Mouse (Mus musculus): ENCODE data around the gene Pigq. TPM values are rescaled to one million over a fixed set of nuclear protein-coding genes. Genes with fewer than 3 reads are reported as not detected.

The Pigq gene
- polyA plus RNA-seq, 1 experiment from 2014 or later = 64.2 TPM

DNA sequence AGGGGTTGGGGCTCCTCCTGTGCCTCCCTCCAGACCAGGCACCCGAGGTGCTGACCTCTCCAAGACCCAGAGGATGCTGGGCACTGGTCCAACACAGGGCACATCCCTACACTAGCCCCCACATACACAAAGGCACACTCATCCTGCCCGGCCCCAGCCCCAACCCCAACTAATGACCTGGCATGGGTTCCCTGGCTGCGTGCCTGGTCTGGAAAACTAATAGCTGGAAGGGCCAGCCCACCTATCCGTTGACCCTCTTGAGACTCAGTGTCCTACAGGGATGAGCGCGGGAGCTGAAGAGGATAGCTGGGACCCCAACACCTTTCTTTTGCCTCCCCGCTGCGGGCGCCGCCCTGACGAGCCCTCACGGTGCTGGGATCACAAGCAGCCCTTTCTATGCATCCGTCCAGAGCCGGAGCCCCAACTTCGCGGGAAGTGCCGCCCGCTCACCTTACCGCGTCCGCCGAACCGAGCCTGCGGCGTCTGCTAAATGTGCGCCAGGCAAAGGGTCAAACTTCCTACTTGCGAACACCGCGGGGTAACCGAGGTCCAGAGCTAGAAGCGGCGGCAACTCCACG, 6.6 kb upstream of the Pigq start:
- ATAC-seq (ENCODE audit: low read depth) = peak; percentile 39; the same call in 1 of the 2 replicates
- H3K4me1 ChIP-seq (replicated peaks; ENCODE audit: control insufficient read depth, insufficient read depth, low read length) = peaks cover 13% of the 10 kb centered on the region
- no peaks in the 10 kb centered on the region for H3K9me3 ChIP-seq (ENCODE audit: control insufficient read depth, low read length)
- H3K36me3 ChIP-seq (ENCODE audit: control insufficient read depth, insufficient read depth, low read length) = no peaks in the 10 kb centered on the region
- under 1% methylated on average over 33 of the region's 33 CpGs for WGBS
- H3K27ac ChIP-seq (ENCODE audit: low read length) = no peak overlapping the region
- H3K4me2 ChIP-seq (ENCODE audit: low read depth, low read length) = peak overlapping the region; percentile 82
- H3K9ac ChIP-seq (ENCODE audit: low read length) = peak overlapping the region; percentile 6; the same call in 1 of the 2 replicates
- H3K27me3 ChIP-seq (ENCODE audit: control insufficient read depth, insufficient read depth, low read depth, low read length) = peaks cover 44% of the 10 kb centered on the region
- peak overlapping the region; percentile 49 for H3K4me3 ChIP-seq (ENCODE audit: low read length)

DNA sequence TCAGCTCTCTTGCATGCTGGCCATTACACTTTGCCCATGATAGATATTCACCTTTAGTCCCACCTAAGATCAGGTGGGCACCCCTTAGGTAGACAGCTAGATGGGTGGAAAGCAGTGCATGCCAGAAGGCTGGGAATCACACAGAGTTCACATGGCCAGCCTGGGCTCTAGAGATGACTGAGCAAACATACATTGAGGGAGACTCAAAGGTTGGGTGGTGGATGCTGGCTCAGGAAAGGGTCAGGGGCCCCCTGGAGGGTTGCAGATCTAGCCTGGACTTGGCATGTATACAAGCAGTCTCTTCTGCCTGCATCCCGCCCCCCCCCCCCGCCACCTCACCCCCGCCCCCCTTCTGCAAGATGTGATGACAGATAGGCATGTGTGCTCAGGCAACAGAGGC, 6.0 kb upstream of the Pigq start:
- H3K4me1 ChIP-seq (replicated peaks; ENCODE audit: control insufficient read depth, insufficient read depth, low read length) = peaks cover 13% of the 10 kb centered on the region
- peaks cover 44% of the 10 kb centered on the region for H3K27me3 ChIP-seq (ENCODE audit: control insufficient read depth, insufficient read depth, low read depth, low read length)
- WGBS = 0% methylated on average over 1 of the region's 3 CpGs
- H3K36me3 ChIP-seq (ENCODE audit: control insufficient read depth, insufficient read depth, low read length) = no peaks in the 10 kb centered on the region
- no peak overlapping the region for H3K4me3 ChIP-seq (ENCODE audit: low read length)
- no peak for ATAC-seq (ENCODE audit: low read depth)
- H3K9me3 ChIP-seq (ENCODE audit: control insufficient read depth, low read length) = no peaks in the 10 kb centered on the region
- H3K9ac ChIP-seq (ENCODE audit: low read length) = no peak overlapping the region
- no peak overlapping the region for H3K4me2 ChIP-seq (ENCODE audit: low read depth, low read length)
- H3K27ac ChIP-seq (ENCODE audit: low read length) = no peak overlapping the region

DNA sequence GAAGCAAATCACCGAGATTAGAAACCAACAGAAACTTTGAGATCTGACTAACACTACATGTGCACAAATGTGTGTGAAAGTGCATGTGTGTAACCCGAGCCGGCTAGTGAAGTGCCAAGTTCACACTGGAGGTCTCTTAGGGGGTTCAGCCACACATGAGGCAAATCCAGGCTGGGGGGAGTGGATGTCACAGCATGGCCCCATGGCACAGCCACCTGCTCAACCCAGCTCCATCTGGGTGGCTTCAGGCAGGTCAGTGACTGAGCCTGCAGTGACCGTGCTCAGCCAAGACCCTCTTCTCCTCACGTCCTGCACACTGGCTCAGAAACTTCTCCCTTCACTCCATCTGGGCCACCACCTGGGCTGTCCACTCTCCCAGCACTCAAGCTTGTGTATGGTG, 5.2 kb upstream of the Pigq start:
- H3K9me3 ChIP-seq (ENCODE audit: control insufficient read depth, low read length) = no peaks in the 10 kb centered on the region
- H3K27me3 ChIP-seq (ENCODE audit: control insufficient read depth, insufficient read depth, low read depth, low read length) = peaks cover 44% of the 10 kb centered on the region
- no peaks in the 10 kb centered on the region for H3K36me3 ChIP-seq (ENCODE audit: control insufficient read depth, insufficient read depth, low read length)
- H3K4me1 ChIP-seq (replicated peaks; ENCODE audit: control insufficient read depth, insufficient read depth, low read length) = peaks cover 13% of the 10 kb centered on the region
- no peak overlapping the region for H3K4me3 ChIP-seq (ENCODE audit: low read length)
- WGBS = 57% methylated on average over 5 of the region's 5 CpGs
- no peak overlapping the region for H3K9ac ChIP-seq (ENCODE audit: low read length)
- no peak for ATAC-seq (ENCODE audit: low read depth)
- H3K4me2 ChIP-seq (ENCODE audit: low read depth, low read length) = no peak overlapping the region
- H3K27ac ChIP-seq (ENCODE audit: low read length) = no peak overlapping the region

DNA sequence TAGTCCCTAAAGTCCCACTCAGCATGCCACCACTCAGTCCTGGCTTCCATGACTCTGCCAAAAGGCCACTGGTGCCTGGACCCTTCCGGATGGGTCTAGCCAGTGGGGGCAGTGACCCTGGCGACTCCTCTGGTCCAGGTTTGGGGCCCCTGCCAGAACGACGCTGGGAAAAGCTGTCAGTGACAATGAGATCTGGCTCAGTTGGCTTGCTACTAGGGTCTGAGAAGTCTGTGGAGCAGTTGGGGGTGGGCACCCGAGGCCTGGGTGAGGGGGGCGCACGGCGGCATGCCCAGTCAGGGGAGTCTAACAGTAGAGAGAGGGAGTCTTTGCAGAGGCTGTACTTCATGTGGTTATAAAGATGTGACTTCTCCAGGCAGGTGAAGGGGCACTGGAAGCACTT, 3.3 kb upstream of the Pigq start:
- WGBS = 74% methylated on average over 8 of the region's 8 CpGs
- Histone ChIP-seq H3K9me3 (ENCODE audit: control insufficient read depth, low read length) (no peaks in the 10 kb centered on the region), H3K4me3 (ENCODE audit: low read length) (no peak overlapping the region), H3K27me3 (ENCODE audit: control insufficient read depth, insufficient read depth, low read depth, low read length) (peaks cover 34% of the 10 kb centered on the region), H3K27ac (ENCODE audit: low read length) (no peak overlapping the region), H3K9ac (ENCODE audit: low read length) (no peak overlapping the region), H3K36me3 (ENCODE audit: control insufficient read depth, insufficient read depth, low read length) (no peaks in the 10 kb centered on the region), H3K4me1 (replicated peaks; ENCODE audit: control insufficient read depth, insufficient read depth, low read length) (peaks cover 13% of the 10 kb centered on the region), H3K4me2 (ENCODE audit: low read depth, low read length) (no peak overlapping the region)
- ATAC-seq (ENCODE audit: low read depth) = no peak

DNA sequence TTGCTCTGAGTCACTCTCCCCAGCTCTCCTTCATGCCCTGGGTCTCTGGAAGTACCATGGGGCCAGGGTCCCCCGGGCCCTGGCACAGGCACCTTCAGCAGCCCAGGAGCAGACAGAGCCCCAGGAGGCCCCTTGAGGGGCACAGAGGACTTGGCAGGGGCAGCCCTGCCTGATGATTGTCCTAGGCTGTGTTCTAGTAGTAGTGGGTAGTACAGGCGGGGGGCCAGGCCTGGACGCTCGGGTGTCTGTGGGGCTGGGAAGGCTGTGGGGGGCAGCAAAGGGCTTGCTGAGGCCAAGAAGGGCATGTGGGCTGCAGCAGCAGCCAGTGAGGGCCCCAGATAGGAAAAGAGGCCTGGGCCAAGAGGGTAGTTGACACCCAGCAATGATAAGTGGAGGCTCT, 2.8 kb upstream of the Pigq start:
- ATAC-seq (ENCODE audit: low read depth) = no peak
- no peak overlapping the region for H3K4me3 ChIP-seq (ENCODE audit: low read length)
- H3K4me2 ChIP-seq (ENCODE audit: low read depth, low read length) = no peak overlapping the region
- no peaks in the 10 kb centered on the region for H3K36me3 ChIP-seq (ENCODE audit: control insufficient read depth, insufficient read depth, low read length)
- no peak overlapping the region for H3K27ac ChIP-seq (ENCODE audit: low read length)
- WGBS = 80% methylated on average over 4 of the region's 4 CpGs
- no peak overlapping the region for H3K9ac ChIP-seq (ENCODE audit: low read length)
- peaks cover 13% of the 10 kb centered on the region for H3K4me1 ChIP-seq (replicated peaks; ENCODE audit: control insufficient read depth, insufficient read depth, low read length)
- peaks cover 29% of the 10 kb centered on the region for H3K27me3 ChIP-seq (ENCODE audit: control insufficient read depth, insufficient read depth, low read depth, low read length)
- H3K9me3 ChIP-seq (ENCODE audit: control insufficient read depth, low read length) = no peaks in the 10 kb centered on the region

DNA sequence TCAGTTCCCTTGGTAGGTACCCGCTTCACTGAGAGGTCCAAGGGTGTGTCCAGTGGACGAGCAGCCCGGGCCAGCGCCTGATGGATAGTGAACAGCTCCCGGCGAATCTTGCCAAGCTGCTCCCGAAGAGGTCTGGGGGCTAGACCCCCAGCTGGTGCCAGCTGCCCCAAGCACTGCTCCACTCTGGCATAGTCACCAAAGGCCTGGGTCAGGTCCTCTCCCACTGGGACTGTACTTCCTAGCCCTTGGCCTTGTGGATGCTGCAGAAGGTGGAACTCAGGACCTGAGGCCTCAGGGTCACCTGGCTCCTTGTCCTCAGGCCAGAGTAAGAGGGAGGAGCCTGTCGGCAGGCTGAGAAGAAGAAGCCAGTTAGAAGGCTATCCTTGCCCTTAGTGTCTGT, 2.2 kb upstream of the Pigq start:
- Histone ChIP-seq H3K9ac (ENCODE audit: low read length) (no peak overlapping the region), H3K4me2 (ENCODE audit: low read depth, low read length) (no peak overlapping the region), H3K4me3 (ENCODE audit: low read length) (no peak overlapping the region), H3K27me3 (ENCODE audit: control insufficient read depth, insufficient read depth, low read depth, low read length) (peaks cover 23% of the 10 kb centered on the region), H3K4me1 (replicated peaks; ENCODE audit: control insufficient read depth, insufficient read depth, low read length) (peaks cover 9% of the 10 kb centered on the region), H3K27ac (ENCODE audit: low read length) (no peak overlapping the region), H3K9me3 (ENCODE audit: control insufficient read depth, low read length) (no peaks in the 10 kb centered on the region), H3K36me3 (ENCODE audit: control insufficient read depth, insufficient read depth, low read length) (no peaks in the 10 kb centered on the region)
- WGBS = 80% methylated on average over 8 of the region's 8 CpGs
- ATAC-seq (ENCODE audit: low read depth) = no peak

DNA sequence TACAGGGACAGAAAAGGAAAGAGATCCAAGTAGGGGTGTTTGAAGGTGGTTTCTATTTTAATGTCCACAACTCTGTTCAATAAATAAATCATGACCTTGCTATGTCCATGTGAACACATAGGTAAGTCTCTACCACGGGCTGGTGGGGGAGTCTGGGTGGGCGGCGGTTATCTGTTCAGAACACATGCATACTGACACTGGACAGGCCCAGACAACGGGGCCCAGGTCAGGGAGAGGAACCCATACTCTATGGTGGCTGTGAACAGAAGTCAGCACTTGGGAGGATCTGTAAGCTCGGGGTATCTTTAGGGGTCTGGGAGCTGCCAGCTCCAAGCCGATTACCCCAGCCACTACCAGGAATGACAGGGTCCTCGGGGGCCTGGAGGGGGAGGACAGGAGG, 1.6 kb upstream of the Pigq start:
- Histone ChIP-seq H3K9me3 (ENCODE audit: control insufficient read depth, low read length) (no peaks in the 10 kb centered on the region), H3K4me1 (replicated peaks; ENCODE audit: control insufficient read depth, insufficient read depth, low read length) (peaks cover 5% of the 10 kb centered on the region), H3K27ac (ENCODE audit: low read length) (no peak overlapping the region), H3K9ac (ENCODE audit: low read length) (no peak overlapping the region), H3K4me3 (ENCODE audit: low read length) (no peak overlapping the region), H3K36me3 (ENCODE audit: control insufficient read depth, insufficient read depth, low read length) (no peaks in the 10 kb centered on the region), H3K27me3 (ENCODE audit: control insufficient read depth, insufficient read depth, low read depth, low read length) (peaks cover 17% of the 10 kb centered on the region), H3K4me2 (ENCODE audit: low read depth, low read length) (no peak overlapping the region)
- ATAC-seq (ENCODE audit: low read depth) = no peak
- 67% methylated on average over 7 of the region's 7 CpGs for WGBS

DNA sequence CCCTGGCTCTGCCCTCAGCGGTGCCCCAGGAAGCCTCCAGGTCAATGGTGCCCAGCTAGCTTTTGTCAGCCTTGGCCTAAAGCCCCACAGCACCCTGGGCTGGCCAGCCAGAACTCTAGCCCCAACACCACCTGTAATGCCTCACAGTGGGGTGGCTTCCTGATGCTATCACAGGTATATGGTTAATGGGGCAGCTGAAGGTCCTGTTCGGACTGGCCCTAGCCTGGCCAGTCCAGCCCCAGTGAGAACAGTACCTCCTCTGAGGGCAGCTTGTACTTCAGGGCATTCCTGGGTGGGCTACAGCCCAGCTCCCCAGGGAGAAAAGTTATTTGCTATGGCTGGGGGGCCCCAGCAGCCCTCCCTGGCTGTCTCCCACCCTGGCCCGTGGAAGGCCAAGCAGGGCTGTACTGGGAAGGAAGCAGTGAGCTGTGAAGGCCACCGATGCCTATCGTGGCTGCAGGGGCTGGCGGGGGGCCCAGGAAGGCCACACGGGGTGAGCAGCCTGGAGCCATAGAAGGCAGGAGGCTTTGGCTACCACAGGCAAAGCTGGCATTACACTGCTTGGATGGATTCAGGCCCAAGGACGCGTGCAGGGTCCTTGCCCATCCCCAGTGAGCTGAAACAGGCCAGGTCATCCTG, 900 bp upstream of the Pigq start:
- H3K4me2 ChIP-seq (ENCODE audit: low read depth, low read length) = no peak overlapping the region
- H3K9ac ChIP-seq (ENCODE audit: low read length) = no peak overlapping the region
- peaks cover 10% of the 10 kb centered on the region for H3K27me3 ChIP-seq (ENCODE audit: control insufficient read depth, insufficient read depth, low read depth, low read length)
- H3K4me1 ChIP-seq (replicated peaks; ENCODE audit: control insufficient read depth, insufficient read depth, low read length) = peaks cover 6% of the 10 kb centered on the region
- no peaks in the 10 kb centered on the region for H3K9me3 ChIP-seq (ENCODE audit: control insufficient read depth, low read length)
- no peak overlapping the region for H3K27ac ChIP-seq (ENCODE audit: low read length)
- WGBS = 68% methylated on average over 9 of the region's 9 CpGs
- H3K4me3 ChIP-seq (ENCODE audit: low read length) = no peak overlapping the region
- no peak for ATAC-seq (ENCODE audit: low read depth)
- no peaks in the 10 kb centered on the region for H3K36me3 ChIP-seq (ENCODE audit: control insufficient read depth, insufficient read depth, low read length)

DNA sequence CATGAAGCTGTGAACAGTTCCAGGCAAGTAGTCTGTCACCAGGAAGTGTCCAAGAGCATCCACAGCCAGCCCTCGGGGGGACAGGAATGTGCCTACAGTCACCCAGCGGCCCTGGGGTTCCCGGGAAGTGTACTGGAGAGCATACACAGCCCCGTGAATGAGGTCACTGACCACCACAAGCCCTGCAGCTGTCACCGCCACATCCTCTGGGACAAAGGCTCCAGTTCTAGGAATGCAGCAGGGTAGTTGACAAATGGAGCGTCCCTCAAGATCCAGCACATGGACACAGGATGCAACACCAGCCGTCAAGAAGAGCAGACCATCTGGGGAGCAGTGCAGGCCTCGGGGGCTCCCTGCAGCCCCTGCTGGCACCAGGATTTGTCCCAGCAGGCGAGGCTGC, 967 bp downstream of the Pigq start:
- peaks cover 1% of the 10 kb centered on the region; the same call in 1 of the 2 replicates for H3K36me3 ChIP-seq (ENCODE audit: control insufficient read depth, insufficient read depth, low read length)
- no peaks in the 10 kb centered on the region for H3K9me3 ChIP-seq (ENCODE audit: control insufficient read depth, low read length)
- no peak overlapping the region for H3K27ac ChIP-seq (ENCODE audit: low read length)
- H3K4me1 ChIP-seq (replicated peaks; ENCODE audit: control insufficient read depth, insufficient read depth, low read length) = peaks cover 8% of the 10 kb centered on the region
- no peak overlapping the region for H3K4me2 ChIP-seq (ENCODE audit: low read depth, low read length)
- H3K4me3 ChIP-seq (ENCODE audit: low read length) = no peak overlapping the region
- ATAC-seq (ENCODE audit: low read depth) = no peak
- H3K27me3 ChIP-seq (ENCODE audit: control insufficient read depth, insufficient read depth, low read depth, low read length) = no peaks in the 10 kb centered on the region
- WGBS = 63% methylated on average over 9 of the region's 9 CpGs
- no peak overlapping the region for H3K9ac ChIP-seq (ENCODE audit: low read length)

Data from lung, embryonic 16.5 days (tissue).